Mouse (Mus musculus): Measurements from ENCODE around the gene Tmem268.

GRCm38 (mm10) chr4:63528946-63529345, 29.6 kb upstream of the Tmem268 start:
- TF ChIP-seq CTCF (IDR thresholded peaks at IDR 0.05) (no peak), EP300 (IDR thresholded peaks at IDR 0.05) (no peak)

Data from lung, postnatal 0 days (tissue).